Mouse (Mus musculus): ENCODE measurements around the gene Scel.

Gene Scel

GRCm38 (mm10) chr14:103509544-103509943 is 3.6 kb upstream of the Scel start:
- DNase-seq (ENCODE audit: low read depth, low spot score), result peak; percentile 74

- DNase-seq (ENCODE audit: low read depth, low spot score), result no peak
These were observed 300 bp downstream of the Scel start for GRCm38 (mm10) chr14:103513473-103513811.

- no peak for DNase-seq (ENCODE audit: low read depth, low spot score)
These were observed 2.3 kb downstream of the Scel start for GRCm38 (mm10) chr14:103515419-103515818.

- no peak for DNase-seq (ENCODE audit: low read depth, low spot score)
These were observed 13.1 kb downstream of the Scel start for GRCm38 (mm10) chr14:103526286-103526685.

GRCm38 (mm10) chr14:103529733-103530367 is 16.7 kb downstream of the Scel start:
- peak; percentile 25 for DNase-seq (ENCODE audit: low read depth, low spot score)

- DNase-seq (ENCODE audit: low read depth, low spot score), result no peak
These were observed 18.7 kb downstream of the Scel start for GRCm38 (mm10) chr14:103531722-103532341.

- DNase-seq (ENCODE audit: low read depth, low spot score), result no peak
These were observed 22.4 kb downstream of the Scel start for GRCm38 (mm10) chr14:103535511-103536024.

GRCm38 (mm10) chr14:103536334-103536733 is 23.2 kb downstream of the Scel start:
- peak; percentile 54 for DNase-seq (ENCODE audit: low read depth, low spot score)

GRCm38 (mm10) chr14:103537355-103538056 is 24.4 kb downstream of the Scel start:
- peak; percentile 51 for DNase-seq (ENCODE audit: low read depth, low spot score)

GRCm38 (mm10) chr14:103539796-103540195 is 26.7 kb downstream of the Scel start:
- peak; percentile 96 for DNase-seq (ENCODE audit: low read depth, low spot score)

GRCm38 (mm10) chr14:103541679-103542078 is 28.5 kb downstream of the Scel start:
- DNase-seq (ENCODE audit: low read depth, low spot score), result no peak

- DNase-seq (ENCODE audit: low read depth, low spot score), result no peak
These were observed 30.4 kb downstream of the Scel start for GRCm38 (mm10) chr14:103543304-103544079.

- DNase-seq (ENCODE audit: low read depth, low spot score), result no peak
These were observed 32.6 kb downstream of the Scel start for GRCm38 (mm10) chr14:103545734-103546133.

- DNase-seq (ENCODE audit: low read depth, low spot score), result no peak
These were observed 33.1 kb downstream of the Scel start for GRCm38 (mm10) chr14:103546246-103546645.

- DNase-seq (ENCODE audit: low read depth, low spot score), result no peak
These were observed 35.1 kb downstream of the Scel start for GRCm38 (mm10) chr14:103548220-103548619.

- peak; percentile 90 for DNase-seq (ENCODE audit: low read depth, low spot score)
These were observed 37.3 kb downstream of the Scel start for GRCm38 (mm10) chr14:103550480-103550879.

GRCm38 (mm10) chr14:103550921-103551320 is 37.8 kb downstream of the Scel start:
- DNase-seq (ENCODE audit: low read depth, low spot score), result no peak

- no peak for DNase-seq (ENCODE audit: low read depth, low spot score)
These were observed 38.8 kb downstream of the Scel start for GRCm38 (mm10) chr14:103551921-103552320.

- no peak for DNase-seq (ENCODE audit: low read depth, low spot score)
These were observed 39.2 kb downstream of the Scel start for GRCm38 (mm10) chr14:103552379-103552778.

- DNase-seq (ENCODE audit: low read depth, low spot score), result peak; percentile 87
These were observed 43.5 kb downstream of the Scel start for GRCm38 (mm10) chr14:103556609-103557008.

GRCm38 (mm10) chr14:103561383-103562096 is 48.4 kb downstream of the Scel start:
- no peak for DNase-seq (ENCODE audit: low read depth, low spot score)

All from ZHBTc4 (cell line).